Mouse (Mus musculus) cerebellum, adult 9-11 months (tissue): Measurements from ENCODE around the gene Brd3os.

Experiments
- DNase-seq: peaks from one replicate; pipeline ENCODE4 v3.0.0; 2022

The Brd3os gene

DNA sequence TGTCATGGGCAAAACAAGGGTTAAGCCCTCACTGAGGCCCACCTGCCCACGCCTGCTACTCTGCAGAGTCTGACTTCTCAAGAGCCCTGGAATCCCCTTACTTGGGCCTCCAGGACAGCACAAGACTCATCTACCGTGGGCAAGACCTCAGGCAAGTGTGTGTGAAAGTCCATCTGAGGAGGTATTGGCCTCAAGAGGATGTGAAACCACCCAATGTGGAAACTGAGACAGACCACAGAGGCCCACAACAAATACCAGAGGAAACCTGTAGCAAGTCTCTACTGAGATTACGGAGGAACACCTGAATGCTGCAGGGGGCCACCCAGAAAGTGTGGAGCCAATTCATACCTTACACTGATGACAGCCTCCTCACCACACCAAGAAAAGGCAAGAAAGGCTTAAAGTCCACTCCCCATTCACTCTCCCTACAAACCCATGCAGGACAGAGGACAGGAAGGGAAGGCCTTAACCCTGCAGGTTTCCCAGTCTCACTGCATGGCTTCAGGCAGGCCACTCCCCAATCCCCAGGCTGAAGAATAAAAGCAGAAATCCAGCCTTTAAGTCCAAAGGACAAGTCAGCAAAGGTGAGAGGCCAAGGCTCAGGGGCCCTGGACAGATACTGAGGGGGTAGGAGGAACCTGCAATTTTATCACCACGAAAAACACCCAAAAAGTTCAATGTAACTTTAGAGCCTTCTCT lies 27.3 kb downstream of the Brd3os start:
- no peak for DNase-seq

DNA sequence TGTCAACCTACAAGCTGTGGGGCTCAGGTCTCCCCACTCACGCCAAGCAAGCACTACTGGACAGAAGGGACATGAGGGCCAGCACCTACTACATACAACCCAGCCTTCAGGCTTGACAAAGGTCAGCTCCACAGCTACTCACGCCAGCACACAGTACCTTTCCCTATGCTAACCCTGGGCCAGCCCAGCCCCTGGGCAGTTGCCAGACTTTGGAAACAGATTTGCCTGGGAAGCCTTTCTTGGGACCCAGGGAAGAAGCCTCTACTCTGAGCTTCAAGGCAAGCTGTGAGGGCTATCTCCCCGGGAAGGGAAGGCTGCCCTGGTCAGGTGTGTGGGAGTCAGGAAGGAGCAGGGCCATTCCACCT lies 27.8 kb downstream of the Brd3os start:
- no peak for DNase-seq

DNA sequence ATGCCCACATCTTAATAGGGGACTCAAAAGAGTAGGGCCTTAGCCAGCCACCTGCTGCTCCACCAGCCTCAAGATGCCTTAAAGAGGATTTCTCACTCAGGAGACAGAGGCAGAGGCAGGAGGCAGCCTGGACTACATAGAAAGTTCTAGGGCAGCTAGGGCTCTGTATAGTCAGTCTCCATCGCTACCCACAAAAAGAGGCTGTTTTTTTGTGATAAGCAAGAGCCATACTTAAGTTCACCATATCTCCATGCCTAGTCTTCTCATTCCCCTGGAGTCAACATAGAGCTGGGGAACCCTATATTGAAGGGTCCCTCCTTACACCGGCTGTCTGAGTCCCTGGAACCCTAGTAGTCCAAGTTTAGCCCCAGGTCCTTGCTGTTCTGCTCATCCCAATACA lies 28.4 kb downstream of the Brd3os start:
- DNase-seq, result no peak

DNA sequence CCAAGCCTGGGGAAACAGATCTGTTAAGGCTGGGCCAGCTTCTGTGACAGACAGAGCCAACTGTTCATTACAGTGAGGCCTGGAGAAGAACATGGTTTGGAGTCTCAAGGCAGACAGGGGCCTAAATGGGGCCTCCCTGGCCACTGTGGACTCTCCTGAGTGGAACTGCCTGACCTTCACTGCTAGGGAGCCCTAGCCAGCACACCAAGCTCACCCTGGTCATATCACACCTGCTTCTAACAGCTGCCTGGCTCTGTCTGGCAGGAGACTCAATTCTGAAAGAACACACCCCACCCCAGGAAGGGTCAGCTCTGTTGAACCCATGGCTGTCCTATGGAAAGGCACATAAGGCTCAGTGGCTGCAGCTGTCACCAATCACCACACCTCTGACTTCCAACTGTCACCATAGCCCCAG lies 29.1 kb downstream of the Brd3os start:
- DNase-seq, result no peak

DNA sequence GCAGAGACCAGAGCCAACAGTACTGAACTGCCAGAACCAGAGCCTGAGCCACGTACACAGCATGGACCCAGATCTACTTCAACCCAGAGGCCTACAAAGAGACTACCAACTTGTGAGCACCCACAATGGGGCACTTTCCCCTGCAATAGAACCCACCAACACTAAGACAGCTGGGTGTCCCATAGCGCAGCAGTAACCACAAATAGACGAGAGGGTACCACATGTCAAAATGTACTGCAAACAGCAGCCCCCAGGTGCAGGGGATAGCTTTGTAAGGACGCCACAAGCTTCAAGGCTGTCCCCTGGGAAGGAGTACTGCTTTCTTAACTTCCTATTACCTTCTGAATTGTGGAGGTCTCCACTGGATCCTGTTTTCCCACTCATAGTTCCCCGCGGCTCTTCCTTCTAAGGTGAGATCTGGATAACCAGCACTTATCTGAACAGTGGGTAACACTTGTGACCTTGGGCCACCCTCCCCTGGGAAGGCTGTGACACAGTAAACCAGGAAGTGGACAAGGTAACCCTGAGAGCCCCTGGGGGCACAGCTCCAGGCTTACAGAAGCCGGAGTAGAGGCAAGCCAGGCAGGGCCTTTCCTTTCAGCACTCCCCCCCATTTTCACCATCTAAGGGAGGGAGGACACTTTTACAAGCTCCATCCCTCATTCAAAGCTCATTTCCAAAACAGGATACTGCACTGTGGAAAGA lies 31.1 kb downstream of the Brd3os start:
- no peak for DNase-seq

DNA sequence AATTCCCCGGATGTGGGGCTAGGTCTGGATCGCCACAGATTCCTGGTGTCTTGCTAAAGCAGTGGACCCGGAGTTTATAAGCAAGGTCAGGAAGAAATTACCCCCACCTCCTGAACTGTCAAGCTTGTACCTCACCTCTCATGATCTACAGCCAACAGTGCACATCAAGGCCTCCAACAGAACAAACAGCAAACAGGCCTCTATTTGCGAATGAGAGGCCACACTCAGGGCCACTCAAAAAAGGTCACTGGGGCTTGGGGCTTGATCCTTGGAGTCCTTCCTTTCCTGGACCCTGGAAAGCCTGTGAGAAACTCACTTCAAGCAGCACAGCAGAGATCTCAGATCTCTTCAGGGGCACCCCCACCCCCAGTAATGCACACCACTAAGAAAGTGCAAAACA lies 31.8 kb downstream of the Brd3os start:
- no peak for DNase-seq

DNA sequence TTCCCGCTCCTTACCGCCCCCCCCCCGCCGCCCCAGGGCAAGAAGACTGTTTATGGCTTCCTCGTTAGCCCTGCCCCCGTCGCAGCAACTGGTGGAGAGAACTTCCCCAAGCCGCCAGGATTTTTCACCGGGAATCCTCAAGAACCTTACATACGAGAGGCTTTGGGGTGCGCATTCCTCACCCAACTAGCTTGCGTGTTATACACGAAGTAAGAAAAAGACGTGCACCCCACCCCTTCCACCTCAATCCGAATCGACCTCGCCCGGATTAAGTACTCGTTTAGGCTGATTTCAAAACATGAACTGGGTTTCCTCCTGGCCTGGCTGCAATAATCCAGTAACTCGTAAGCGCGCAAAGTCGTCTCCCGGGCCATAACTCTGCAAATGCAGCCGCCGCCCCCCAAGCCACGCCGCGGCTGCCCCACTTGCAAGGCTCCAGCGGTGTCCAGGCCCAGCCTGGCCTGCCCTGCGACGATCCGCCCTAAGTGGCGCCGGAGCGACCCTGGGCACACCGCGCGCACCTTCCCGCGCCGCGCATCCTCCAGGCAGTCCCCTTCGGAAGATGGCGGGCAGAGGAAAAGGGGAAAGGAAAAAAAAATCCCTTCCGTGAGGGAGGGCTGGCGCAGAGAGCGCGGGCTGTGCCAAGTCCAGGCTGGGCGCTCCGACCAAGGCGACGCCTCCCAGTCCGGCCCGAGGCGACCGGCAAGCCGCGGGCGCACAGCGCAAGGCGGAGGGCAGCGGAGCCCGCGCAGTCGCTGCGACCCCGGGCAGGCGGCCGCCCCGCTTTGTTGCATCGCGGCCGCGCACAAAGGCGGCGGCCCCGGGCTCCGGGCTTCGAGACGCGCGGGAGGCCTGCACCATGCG lies 32.7 kb downstream of the Brd3os start:
- peak; percentile 67 for DNase-seq

DNA sequence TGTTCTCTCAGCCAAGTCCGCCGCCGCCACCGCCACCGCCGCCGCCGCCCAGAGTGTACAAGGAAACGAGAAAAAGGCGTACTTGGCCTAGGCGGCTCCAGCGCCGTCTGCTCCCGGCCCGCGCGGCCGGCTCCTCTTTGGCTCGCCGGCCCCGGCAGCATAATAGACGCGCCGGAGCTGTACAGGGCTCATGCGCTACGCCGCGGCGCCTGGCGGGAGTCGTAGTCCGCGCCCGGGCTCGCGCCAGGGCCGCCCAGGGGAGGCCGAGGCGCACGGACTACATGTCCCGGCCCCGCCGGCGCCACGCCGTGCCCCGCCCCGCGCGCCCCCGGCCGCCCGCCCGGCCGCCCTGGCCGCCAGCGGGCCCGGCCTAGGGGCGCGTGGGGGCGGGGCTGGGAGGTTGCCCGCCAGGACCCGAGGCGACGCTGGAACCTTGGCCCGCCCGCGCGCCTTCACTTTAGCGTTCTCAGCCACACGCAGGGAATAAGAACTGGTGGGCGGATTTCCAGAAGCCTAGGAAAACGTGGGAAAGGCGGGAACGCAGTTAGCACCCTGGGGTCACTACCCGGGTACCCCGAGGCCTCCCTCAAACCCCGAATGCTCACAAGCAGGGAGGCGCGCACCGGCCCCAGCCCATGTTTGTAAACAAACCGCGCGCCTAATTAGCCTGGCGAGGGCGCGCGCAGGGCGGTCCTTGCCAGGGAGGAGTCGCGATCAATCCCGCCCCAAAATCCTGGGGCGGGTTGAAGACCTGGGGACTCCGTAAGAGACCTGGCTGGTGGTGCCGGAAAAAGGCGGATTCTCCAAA lies 33.6 kb downstream of the Brd3os start:
- DNase-seq, result peak; percentile 96

DNA sequence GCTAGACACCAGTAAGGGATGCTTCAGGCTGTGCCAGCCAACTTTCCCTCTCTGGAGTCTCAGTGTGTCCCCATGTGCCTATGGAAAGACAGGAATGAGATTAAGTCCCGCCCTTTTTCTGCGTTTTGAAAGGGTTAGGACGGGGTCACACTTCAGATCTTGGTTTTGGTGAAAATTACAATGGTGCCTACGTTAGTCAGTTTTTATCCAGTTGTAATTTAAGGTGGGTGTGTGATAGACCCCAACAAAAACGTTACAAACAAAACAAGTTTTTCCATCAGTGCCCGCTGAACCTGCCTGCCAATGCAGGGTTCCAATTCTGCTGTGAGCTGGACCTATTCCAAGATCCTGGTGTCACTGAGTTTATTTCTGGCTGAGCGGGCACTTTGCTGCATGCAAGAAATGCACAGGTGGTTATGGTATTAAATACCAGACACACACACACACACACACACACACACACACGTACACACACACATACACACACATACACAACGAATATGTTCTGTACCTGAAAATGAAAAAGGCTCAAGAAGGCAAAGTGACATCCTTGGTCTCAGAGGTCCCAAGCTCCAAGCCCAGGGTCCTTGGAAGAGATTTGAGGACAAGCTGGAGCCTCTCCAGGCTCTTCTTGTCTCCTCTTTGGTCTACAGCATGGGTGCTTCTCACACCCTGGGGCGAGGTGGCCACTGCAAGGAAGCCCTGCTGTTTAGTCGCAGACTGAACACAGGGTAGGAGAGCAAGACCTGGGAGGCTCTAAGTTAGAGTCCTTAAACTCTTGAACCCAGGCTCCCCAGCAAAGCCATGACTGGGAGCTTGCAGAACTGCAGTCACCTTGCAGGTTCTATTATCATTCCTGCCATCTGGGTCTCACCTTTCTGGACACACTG lies 34.4 kb downstream of the Brd3os start:
- peak; percentile 78 for DNase-seq

DNA sequence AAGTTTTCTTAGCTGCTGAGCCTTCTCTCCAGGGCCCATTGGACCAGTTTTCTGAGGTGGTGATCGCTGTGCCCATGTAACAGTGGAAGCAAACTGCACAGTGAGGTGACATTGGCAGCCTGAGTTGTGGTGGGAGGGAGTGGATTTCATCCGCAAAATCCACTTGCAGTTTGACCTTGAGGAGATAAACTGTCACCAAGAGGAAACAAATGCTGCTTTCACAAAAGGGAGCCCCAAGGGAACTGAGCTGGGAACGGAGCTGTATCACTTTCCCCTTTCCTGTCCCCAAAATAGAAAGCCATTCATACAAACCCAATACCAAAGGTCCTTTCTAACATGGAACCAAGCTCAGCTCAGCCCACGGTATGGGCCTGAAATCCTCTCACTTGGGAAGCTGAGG lies 37.7 kb downstream of the Brd3os start:
- no peak for DNase-seq

DNA sequence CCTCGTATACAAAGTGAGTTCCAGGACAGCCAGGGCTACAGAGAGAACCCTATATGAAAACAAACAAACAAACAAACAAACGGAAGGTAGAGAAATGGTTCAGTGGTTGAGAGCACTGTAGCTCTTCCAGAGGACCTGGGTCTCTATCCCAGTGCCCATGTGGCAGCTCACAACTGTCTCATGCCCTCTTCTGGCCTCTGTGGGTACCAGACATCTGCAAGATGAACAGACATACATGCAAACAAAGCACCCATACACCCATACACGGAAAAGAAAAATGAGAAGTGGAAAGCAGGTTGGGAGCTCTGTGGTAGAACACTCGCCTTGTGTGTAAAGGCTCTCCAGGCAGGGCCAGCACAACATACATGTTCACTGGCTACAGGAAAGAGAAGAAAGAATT lies 38.2 kb downstream of the Brd3os start:
- no peak for DNase-seq

DNA sequence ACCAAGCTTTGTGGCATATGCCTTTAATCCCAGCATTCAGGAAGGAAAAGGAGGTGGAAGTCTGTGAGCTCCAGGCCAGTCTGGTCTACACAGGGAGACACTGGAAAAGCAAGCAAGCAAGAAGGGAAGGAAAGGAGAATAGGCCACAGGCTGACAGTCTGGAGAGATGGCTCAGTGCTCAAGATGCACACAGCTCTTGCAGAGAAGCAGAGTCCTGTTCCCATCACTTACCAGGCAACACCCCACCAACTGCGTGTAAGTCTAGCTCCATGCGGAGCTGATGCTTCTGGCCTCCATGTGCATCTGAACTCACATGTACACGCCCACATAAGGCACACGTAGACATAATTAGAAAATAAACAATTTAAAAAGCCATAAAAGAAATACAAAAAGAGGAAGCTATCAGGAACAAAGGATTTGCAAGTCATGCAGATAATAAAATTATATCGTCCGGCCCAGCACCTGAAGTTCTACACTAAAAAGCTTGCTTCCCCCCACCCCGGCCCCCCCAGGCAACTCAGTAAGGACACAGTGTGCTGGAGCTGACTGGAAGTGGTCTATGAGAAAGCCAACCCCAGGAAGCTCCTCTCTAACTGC lies 40.2 kb downstream of the Brd3os start:
- no peak for DNase-seq

DNA sequence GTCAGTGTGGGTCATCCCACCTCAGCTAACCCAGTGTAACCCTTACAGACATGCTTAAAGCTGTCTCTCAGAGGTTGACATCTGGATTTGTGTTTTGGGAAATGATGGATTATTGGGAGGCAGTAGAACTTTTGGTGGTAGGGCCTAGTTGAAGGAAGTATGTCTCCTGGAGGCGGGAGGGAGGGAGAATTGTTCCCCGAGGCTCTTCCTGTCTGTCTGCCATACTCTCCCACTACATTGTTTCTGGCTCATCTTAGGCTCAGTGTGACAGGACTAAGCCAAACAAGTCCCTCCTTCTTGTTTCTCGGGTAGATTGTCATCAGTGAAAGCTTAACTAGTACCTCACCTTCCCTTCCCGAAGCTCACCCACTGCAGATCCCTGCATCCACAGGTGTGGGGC lies 44.6 kb downstream of the Brd3os start:
- no peak for DNase-seq

DNA sequence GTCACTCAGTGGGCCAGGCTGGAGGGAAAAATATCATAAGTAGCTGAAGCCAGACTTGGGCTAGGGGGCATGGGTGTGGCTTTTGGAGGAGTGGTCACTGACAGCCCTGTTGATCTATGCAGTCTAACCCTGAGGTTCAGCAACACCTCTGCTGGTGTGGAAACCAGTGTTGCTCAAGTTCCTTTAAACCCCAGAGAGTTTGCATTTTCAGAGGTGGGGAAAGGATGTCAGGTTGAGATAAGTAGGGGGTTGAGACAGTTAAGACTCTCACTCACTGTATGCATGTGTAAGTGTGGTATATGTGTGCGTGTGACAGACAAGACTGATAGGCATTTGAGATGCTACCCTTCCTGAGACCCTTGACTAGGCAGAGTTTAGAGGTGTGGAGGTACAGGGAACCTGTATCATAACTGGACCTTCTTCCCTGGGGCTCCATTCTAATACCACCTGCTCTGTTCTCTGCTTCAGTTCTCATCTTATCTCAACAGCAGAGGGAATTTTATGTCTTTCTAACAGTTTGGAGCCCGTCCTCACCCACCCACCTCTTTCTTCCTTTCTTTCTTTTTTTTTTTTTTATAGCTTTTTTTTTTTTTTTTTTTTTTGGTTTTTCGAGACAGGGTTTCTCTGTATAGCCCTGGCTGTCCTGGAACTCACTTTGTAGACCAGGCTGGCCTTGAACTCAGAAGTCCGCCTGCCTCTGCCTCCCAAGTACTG lies 45.4 kb downstream of the Brd3os start:
- no peak for DNase-seq

DNA sequence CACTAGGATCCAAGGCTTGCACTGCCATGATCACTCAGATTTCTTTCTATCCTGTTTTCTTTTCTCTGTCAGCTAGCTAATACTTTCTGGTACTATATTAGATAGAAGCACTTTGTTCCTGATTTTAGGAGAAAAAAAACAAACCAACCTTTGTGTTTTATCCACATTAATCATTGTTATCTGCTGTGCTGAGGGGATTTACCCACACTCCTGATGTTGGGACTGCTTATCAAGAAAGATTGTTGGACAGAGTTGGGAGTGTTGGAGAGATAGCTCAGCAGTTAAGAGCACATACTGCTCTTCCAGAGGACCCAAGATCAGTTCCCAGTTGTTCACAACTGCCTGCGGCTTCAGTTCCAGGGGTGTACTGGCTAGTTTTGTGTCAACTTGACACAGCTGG lies 46.2 kb downstream of the Brd3os start:
- no peak for DNase-seq

DNA sequence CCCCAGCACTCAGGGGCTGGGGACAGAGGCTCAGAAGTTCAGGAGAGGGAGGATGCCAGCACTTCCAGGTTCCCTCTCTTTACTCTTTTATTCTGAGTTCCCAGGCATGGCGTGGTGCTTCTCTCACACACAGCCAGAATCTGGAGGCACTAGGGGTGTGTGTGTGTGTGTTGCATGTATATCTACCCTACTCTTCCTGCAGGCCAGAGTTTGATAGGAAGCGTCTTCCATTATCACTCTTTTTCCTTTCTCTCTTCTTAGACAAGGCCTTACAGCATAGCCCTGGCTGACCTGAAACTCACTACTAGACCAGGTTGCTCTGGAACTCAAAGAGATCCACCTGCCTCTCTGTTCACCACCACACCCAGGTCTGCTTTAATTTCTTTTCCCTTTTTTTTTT lies 48.8 kb downstream of the Brd3os start:
- no peak for DNase-seq
